Mouse (Mus musculus) kidney, embryonic 16.5 days (tissue): ENCODE results near the gene Pecr. TPM values are rescaled to one million over a fixed set of nuclear protein-coding genes. Genes with fewer than 3 reads are reported as not detected.
A peak's percentile ranks its signal among the peaks of the same experiment; 100 is the strongest.
"Not testable (repeated sequence)": the region's sequence is repeated elsewhere in the genome, so short reads cannot be mapped to it uniquely, and the experiment has no call there.

Source experiments
- ATAC-seq: fragments of 200-750 bp; cut with Nextera tagmentation; 2 replicates; pipeline ENCODE4 v1.8.0; 2017; ENCODE audit warnings: moderate TSS enrichment; ENCODE audit not compliant: low FRiP score, low TSS enrichment
- H3K27ac ChIP-seq: fragments of 300-500 bp; sonication (generic); 2 replicates; pipeline ENCODE4 v1.5.1; 2014; ENCODE audit warnings: low read length
- H3K27me3 ChIP-seq: fragments of 300-500 bp; sonication (generic); 2 replicates; pipeline ENCODE4 v1.6.1; 2014; ENCODE audit warnings: low read length, control low read depth, mixed read lengths; ENCODE audit not compliant: insufficient read depth
- H3K36me3 ChIP-seq: fragments of 300-500 bp; sonication (generic); 2 replicates; pipeline ENCODE4 v1.6.1; 2014; ENCODE audit warnings: low read length, control low read depth, mixed read lengths; ENCODE audit not compliant: insufficient read depth
- H3K4me1 ChIP-seq: fragments of 300-500 bp; sonication (generic); 2 replicates; pipeline ENCODE4 v1.6.1; 2014; ENCODE audit warnings: low read length, control low read depth, mixed read lengths; ENCODE audit not compliant: insufficient read depth
- H3K4me2 ChIP-seq: fragments of 300-500 bp; sonication (generic); replicated peaks from 2 replicates; pipeline ENCODE4 v1.6.1; 2014; ENCODE audit warnings: low read depth, low read length
- H3K4me3 ChIP-seq: fragments of 300-500 bp; sonication (generic); 2 replicates; pipeline ENCODE4 v1.5.1; 2014; ENCODE audit warnings: mild to moderate bottlenecking, low read length
- H3K9ac ChIP-seq: fragments of 300-500 bp; sonication (generic); replicated peaks from 2 replicates; pipeline ENCODE4 v1.6.1; 2014; ENCODE audit warnings: low read length
- H3K9me3 ChIP-seq: fragments of 300-500 bp; sonication (generic); 2 replicates; pipeline ENCODE4 v1.6.1; 2016; ENCODE audit warnings: low read length, control low read depth
- WGBS: fragments of 180-500 bp; shearing (Covaris S2); extraction: QIAGEN DNeasy Blood & Tissue Kit; methylation state at CpG from one replicate; pipeline ENCODE4 v1.1.7; 2014; 5-methylcytosine and 5-hydroxymethylcytosine counted together
- polyA plus RNA-seq: library from polyadenylated mRNA; unstranded; fragments of >200 nt; fragmentation: Nextera tagmentation; extraction: Ambion mirVana; gene quantifications from 2 replicates; pipeline ENCODE4 v1.2.1, GENCODE M21; 2015

Pecr gene
- polyA plus RNA-seq, 1 experiment from 2014 or later = 70.7 TPM

- 77% methylated on average over 9 of the region's 9 CpGs for WGBS
- Histone ChIP-seq H3K4me3 (no peak overlapping the region), H3K9me3 (no peaks in the 10 kb centered on the region), H3K27me3 (no peaks in the 10 kb centered on the region), H3K4me1 (peaks cover 15% of the 10 kb centered on the region), H3K27ac (no peak overlapping the region), H3K4me2 (peak overlapping the region; percentile 76; the same call in 1 of the 2 replicates), H3K36me3 (peaks cover 5% of the 10 kb centered on the region; the same call in 1 of the 2 replicates), H3K9ac (peak overlapping the region; percentile 53; the same call in 1 of the 2 replicates)
- ATAC-seq = no peak
These were observed 27.5 kb downstream of the Pecr start for GRCm38 (mm10) chr1:72256381-72257256.

DNA sequence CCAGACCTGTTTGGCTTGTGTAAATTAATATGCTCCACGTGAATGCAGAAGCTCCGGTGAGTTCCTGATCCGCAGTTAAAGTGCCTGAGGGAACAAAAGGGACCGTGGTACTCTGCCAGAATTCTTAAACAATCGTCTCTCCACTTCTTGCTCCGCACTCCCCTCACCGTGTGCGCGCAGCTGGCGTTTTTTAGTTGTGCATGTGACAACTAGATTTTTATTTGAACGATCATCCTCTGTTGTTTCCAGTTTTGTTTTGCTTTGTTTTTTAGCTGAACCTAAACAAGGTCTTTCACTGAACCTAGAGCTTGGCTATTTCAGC, 28.3 kb downstream of the Pecr start:
- Histone ChIP-seq H3K27me3 (no peaks in the 10 kb centered on the region), H3K4me2 (peak overlapping the region; percentile 76), H3K9me3 (no peaks in the 10 kb centered on the region), H3K9ac (peak overlapping the region; percentile 53), H3K36me3 (peaks cover 3% of the 10 kb centered on the region; the same call in 1 of the 2 replicates), H3K4me1 (peaks cover 15% of the 10 kb centered on the region), H3K4me3 (peak overlapping the region; percentile 48), H3K27ac (peak overlapping the region; percentile 96)
- WGBS = 27% methylated on average over 11 of the region's 11 CpGs
- no peak for ATAC-seq

DNA sequence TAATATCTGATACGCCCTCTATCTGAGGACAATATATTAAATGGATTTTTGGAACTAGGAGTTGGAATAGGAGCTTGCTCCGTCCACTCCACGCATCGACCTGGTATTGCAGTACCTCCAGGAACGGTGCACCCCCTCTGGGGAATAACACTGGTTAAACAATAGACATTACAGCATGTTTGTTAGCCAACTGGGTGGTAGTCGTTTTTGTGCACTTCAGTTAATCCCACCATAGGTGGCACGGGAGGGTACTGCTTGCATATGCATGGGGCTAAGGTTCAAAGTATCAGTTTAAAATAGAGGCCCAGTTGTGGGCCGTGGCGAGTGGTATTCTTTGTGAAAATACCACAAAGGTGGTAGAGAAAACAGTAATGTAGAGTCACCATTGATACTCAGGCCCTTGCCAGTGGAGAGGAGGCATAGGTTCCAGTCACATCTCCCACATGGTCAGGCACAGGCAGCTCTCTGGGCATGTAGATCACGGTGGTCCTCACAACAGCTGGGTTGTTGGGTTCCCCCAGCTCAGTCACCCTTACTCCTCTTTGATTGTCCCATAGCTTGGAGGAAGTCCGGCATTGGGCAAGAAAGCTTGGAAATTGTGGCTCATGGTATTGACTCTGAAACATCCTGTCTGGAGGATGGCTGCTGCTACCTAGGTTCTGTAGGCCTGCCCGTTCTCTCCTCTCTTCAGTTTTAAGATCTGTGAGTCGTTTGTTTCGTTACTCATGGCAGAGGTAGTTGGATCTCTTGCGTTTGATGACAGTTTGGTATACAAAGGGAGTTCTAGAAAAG, 28.9 kb downstream of the Pecr start:
- H3K4me3 ChIP-seq = peak overlapping the region; percentile 48
- WGBS = 3% methylated on average over 15 of the region's 15 CpGs
- no peaks in the 10 kb centered on the region for H3K27me3 ChIP-seq
- no peaks in the 10 kb centered on the region for H3K36me3 ChIP-seq
- H3K27ac ChIP-seq = peak overlapping the region; percentile 96
- H3K4me1 ChIP-seq = peaks cover 15% of the 10 kb centered on the region
- peak overlapping the region; percentile 76 for H3K4me2 ChIP-seq
- ATAC-seq = peak; percentile 94
- peak overlapping the region; percentile 53 for H3K9ac ChIP-seq
- no peaks in the 10 kb centered on the region for H3K9me3 ChIP-seq

DNA sequence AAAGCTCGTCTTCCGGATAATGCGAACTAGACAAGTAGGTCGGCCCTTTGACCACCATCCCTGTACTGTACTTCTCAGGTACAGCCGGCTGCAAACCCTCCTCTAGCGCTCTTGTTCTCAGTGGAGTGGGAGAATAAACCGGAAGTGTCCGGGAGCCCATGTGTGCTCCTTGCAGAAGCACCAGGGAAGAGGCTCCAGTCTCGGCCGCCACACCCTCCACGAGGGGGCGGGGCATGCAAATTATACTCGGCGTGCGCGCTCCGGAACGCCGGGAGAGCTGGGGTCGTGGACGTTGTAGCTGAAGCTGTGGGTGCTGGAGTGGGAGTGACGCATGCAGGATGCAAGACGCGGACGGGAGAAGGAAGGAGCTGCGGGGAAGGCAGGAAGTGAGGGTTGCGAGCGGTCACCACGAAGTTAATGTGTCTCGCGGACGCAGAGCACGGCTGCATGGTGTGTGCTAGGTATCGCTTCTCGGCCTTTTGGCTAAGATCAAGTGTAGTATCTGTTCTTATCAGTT, 29.5 kb downstream of the Pecr start:
- H3K27me3 ChIP-seq = no peaks in the 10 kb centered on the region
- no peaks in the 10 kb centered on the region for H3K36me3 ChIP-seq
- peak overlapping the region; percentile 96 for H3K27ac ChIP-seq
- WGBS = 0% methylated on average over 35 of the region's 35 CpGs
- peak overlapping the region; percentile 76 for H3K4me2 ChIP-seq
- peak overlapping the region; percentile 48 for H3K4me3 ChIP-seq
- H3K9ac ChIP-seq = peak overlapping the region; percentile 71
- ATAC-seq = peak; percentile 92
- H3K9me3 ChIP-seq = no peaks in the 10 kb centered on the region
- H3K4me1 ChIP-seq = peaks cover 15% of the 10 kb centered on the region

GRCm38 (mm10) chr1:72253881-72254491, 30.1 kb downstream of the Pecr start:
- Histone ChIP-seq H3K9me3 (no peaks in the 10 kb centered on the region), H3K27me3 (no peaks in the 10 kb centered on the region), H3K27ac (peak overlapping the region; percentile 96; the same call in 1 of the 2 replicates), H3K4me2 (peak overlapping the region; percentile 76), H3K4me1 (peaks cover 15% of the 10 kb centered on the region), H3K36me3 (no peaks in the 10 kb centered on the region), H3K4me3 (peak overlapping the region; percentile 48), H3K9ac (peak overlapping the region; percentile 71; the same call in 1 of the 2 replicates)
- 46% methylated on average over 11 of the region's 11 CpGs for WGBS
- no peak for ATAC-seq

DNA sequence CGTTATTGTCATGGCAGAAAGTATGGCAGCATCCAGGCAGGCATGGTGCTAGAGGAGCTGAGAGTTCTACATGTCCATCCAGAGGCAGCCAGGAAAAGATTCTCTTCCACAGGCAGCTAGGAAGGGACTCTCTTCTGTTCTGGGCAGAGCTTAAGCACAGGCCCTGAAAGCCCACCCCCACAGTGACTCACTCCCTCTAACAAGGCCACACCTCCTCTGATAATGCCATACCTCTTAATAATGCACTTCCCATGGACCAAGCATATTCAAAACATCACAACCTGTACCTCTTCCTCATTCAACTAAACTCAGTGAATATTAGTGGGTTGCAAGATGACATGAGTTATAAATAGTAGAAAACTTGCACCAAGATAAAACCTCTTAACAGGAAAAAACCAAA, 32.3 kb downstream of the Pecr start:
- WGBS = 73% methylated on average over 1 of the region's 1 CpGs
- no peak overlapping the region for H3K4me2 ChIP-seq
- ATAC-seq = no peak
- H3K4me3 ChIP-seq = no peak overlapping the region
- no peaks in the 10 kb centered on the region for H3K27me3 ChIP-seq
- no peaks in the 10 kb centered on the region for H3K36me3 ChIP-seq
- H3K9ac ChIP-seq = no peak overlapping the region
- no peak overlapping the region for H3K27ac ChIP-seq
- peaks cover 15% of the 10 kb centered on the region for H3K4me1 ChIP-seq
- H3K9me3 ChIP-seq = no peaks in the 10 kb centered on the region

DNA sequence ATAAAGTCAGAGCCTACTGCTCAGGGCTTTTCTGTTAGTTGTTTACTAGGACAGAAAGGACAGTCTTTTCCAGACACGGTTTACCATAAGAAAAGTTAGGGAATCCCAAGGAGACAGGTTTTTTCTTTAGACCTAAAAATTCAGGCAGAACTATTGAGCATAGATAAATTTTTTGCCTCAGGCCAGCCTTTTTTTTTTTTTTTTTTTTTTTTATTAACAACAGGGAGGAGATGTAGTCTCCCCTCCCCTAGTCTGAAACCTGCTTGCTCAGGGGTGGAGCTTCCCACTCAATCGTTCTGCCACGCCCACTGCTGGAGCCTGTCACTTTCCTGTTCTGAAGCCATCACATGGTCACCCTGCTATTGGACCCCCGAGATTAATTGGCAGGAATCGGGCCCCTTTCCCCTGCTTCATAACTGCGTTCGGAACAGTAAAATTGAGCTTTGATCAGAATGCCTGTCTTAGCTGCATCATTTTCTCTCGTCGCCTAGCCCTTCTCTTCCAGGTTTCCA, 35.8 kb downstream of the Pecr start:
- H3K4me2 ChIP-seq, H3K9me3 ChIP-seq, H3K9ac ChIP-seq, H3K36me3 ChIP-seq, H3K27me3 ChIP-seq, H3K27ac ChIP-seq, H3K4me3 ChIP-seq, ATAC-seq, H3K4me1 ChIP-seq: not testable (repeated sequence)
- 54% methylated on average over 9 of the region's 9 CpGs for WGBS

GRCm38 (mm10) chr1:72244317-72245036, 39.6 kb downstream of the Pecr start:
- H3K4me2 ChIP-seq = peak overlapping the region; percentile 63
- peak overlapping the region; percentile 53 for H3K4me3 ChIP-seq
- H3K36me3 ChIP-seq = no peaks in the 10 kb centered on the region
- 1% methylated on average over 12 of the region's 12 CpGs for WGBS
- no peak overlapping the region for H3K9ac ChIP-seq
- peak; percentile 91 for ATAC-seq
- no peaks in the 10 kb centered on the region for H3K27me3 ChIP-seq
- no peaks in the 10 kb centered on the region for H3K4me1 ChIP-seq
- no peaks in the 10 kb centered on the region for H3K9me3 ChIP-seq
- peak overlapping the region; percentile 99 for H3K27ac ChIP-seq
